Mouse (Mus musculus): Measurements from ENCODE around the gene Gtf3c2. TPM values are rescaled to one million over a fixed set of nuclear protein-coding genes. Genes with fewer than 3 reads are reported as not detected.

The Gtf3c2 gene
- total RNA-seq, 2 experiments from 2014 or later, result 46.9 to 83.7 TPM

DNA sequence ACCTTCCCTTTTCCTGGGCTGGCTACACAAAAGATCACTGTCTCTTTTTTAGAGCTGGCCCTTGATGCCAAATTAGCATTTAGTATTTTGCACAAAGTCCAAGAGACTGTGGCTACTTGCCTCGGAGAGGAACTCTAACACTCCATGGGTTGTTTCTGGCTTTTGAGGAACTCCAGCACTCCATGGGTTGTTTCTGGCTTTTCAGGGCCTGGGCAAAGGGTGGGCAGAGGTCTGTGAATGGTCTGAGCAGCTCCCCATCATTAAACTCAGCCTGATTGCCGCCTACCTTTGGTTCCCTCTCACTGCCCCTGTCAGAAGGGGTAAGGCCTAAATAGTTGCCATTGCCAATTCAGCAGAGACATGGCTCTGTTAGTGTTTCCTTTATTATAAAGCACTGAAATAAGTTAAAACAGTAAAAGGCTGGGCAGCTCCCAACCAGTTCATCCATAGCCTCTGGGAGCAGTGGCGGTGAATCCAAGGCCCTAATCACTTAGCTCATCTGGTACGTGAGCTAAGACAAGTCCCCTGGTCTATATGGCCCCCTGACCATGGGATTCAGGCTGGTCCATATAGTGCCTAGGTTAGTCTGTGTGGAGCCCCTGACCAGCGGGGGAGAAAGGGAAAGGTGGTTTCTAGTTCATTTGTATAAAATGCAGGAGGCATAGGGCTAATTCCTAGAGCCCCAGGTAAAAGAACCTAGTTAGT is 18.8 kb upstream of the Gtf3c2 start:
- ATAC-seq (replicated peaks; ENCODE audit: poor library complexity), result no peak

- no peak for ATAC-seq (replicated peaks; ENCODE audit: poor library complexity)
Measured at GRCm38 (mm10) chr5:31198170-31198569, 18.2 kb upstream of the Gtf3c2 start.

DNA sequence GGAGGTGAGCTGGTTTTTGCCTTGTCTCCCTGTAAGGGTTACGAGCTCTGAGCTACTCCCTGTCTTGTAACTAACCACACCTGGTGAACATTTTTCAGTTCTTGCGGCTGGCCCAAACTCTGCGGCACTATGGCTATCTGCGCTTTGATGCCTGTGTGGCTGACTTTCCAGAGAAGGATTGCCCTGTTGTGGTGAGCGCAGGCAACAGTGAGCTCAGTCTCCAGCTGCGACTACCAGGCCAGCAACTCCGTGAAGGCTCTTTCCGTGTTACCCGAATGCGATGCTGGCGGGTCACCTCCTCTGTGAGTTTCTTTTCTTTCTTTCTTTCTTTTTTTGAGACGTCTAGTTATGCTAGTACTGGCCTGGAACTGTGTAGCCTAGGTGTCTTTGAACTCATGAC is 17.1 kb upstream of the Gtf3c2 start:
- no peak for ATAC-seq (replicated peaks; ENCODE audit: poor library complexity)

DNA sequence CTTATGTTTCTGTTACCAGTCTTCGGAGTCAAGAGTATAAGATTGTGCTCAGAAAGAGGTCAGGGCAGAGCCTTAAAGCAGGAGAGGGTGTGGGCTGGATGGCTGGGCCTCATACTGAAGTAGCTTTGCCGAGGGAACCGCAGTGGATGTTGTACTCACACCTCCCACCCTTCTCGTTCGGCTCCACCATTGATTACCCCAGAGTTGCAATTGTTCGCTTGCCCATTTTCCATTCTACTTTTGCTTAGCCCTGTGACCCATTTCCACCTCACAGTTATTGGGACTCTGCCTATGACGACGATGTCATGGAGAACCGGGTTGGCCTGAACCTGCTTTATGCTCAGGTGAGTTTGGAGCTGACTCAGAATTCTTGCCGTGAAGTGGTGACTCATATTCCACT is 16.3 kb upstream of the Gtf3c2 start:
- ATAC-seq (replicated peaks; ENCODE audit: poor library complexity), result no peak

DNA sequence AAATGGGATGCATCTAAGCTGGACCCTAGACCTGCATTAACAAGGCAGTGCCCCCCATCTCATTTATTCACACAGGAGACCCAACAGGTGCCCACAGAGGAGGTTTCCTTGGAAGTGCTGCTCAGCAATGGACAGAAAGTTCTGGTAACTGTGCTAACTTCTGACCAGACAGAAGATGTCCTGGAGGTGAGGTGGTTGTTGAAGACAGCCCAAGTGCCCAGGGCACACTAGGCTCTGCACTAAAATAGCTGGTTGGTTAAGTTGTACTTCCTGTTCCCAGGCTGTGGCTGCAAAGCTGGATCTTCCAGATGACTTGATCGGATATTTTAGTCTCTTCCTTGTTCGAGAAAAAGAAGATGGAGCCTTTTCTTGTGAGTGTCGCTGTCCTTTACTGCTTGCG is 15.7 kb upstream of the Gtf3c2 start:
- ATAC-seq (replicated peaks; ENCODE audit: poor library complexity), result no peak

DNA sequence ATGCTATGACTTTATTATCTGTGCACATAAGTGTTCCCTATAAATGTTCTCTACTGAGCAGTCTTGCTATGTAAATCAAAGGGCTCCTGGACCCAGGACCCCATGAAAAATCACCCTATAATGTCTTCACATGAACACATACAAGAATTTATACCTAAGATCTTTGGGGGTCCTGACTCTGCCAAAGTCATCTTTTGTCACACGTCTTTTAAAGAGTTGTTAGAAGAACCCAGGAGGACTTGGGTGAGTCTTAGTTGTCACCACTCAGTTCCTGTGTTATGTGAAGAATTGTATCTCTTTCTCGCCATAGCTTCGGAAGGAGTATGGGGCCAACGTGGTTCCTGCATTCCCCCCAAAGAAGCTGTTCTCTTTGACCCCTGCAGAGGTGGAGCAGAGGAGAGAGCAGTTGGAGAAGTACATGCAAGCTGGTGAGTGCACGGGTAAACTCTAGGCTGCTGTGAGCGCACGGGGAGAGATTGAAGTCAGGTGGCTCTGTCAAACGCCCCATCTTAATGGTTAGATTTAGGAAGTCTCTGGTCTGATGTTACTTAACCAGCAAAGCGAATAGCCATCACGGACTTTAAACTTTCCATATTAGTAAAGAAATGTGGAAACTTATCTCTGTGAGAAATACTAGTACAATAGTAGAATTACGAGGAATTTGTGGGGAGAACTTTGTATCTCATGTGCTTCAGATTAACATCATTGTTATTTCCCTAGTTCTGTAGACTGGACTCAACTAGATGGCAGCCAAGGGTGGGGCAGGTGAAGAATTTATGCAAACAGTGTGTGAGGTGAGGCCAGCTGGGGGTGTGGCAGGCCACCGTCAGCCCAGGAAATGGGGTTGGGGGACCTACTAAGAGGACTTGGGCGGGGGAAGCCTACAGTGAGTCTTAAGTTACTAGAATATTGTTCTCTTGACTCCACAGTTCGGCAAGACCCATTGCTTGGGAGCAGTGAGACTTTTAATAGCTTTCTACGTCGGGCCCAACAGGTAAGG is 14.8 kb upstream of the Gtf3c2 start:
- ATAC-seq (replicated peaks; ENCODE audit: poor library complexity), result no peak

GRCm38 (mm10) chr5:31193631-31194281 is 13.8 kb upstream of the Gtf3c2 start:
- ATAC-seq (replicated peaks; ENCODE audit: poor library complexity), result no peak

DNA sequence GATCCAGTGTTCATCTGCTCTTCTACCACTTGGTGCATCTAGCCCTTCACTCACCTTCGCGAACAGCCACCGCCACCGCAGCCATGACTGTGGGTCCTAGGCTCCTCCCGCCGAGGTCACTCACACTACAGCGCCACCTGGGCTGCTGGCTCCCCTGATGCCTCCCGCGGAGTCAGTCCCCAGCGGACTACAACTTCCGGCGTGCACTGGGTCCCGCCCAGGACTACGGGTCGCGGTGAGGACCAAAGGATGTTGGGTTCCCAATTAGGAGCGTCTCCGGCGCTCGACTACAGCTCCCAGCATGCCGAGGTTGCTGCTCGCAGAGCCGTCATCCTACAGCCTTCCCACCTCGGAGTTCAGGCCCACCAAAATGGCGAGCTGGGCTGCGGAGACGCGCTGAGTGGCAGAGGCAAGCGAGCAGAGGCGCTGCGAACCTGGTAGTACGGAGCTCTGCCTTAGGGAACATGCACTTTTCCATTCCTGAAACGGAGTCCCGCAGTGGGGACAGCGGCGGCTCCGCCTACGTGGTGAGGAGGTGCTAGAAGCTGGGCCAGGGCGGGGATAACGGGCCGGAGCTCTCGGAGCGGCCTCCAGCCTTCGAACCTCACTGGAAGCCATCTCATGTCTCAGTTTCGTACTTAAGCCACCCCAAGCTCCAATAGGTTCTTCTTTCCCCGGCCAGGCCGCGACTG is 13.1 kb upstream of the Gtf3c2 start, which contains the start of the genes Snx17 and Eif2b4:
Gene Snx17, plus strand, starts transcription at position 289 of the 692 bp plus-strand sequence.
Gene Eif2b4, minus strand, starts transcription at position 492 of the 692 bp plus-strand sequence.
- ATAC-seq (replicated peaks; ENCODE audit: poor library complexity), result peak; percentile 92

GRCm38 (mm10) chr5:31192045-31192938 is 12.3 kb upstream of the Gtf3c2 start:
- ATAC-seq (replicated peaks; ENCODE audit: poor library complexity), result peak; percentile 30; the same call in 1 of the 2 replicates

- no peak for ATAC-seq (replicated peaks; ENCODE audit: poor library complexity)
Measured at GRCm38 (mm10) chr5:31190201-31190600, 10.3 kb upstream of the Gtf3c2 start.

- peak; percentile 28; the same call in 1 of the 2 replicates for ATAC-seq (replicated peaks; ENCODE audit: poor library complexity)
Measured at GRCm38 (mm10) chr5:31188223-31188840, 8.4 kb upstream of the Gtf3c2 start.

- ATAC-seq (replicated peaks; ENCODE audit: poor library complexity), result peak; percentile 42
Measured at GRCm38 (mm10) chr5:31183678-31184077, 3.7 kb upstream of the Gtf3c2 start.

- no peak for ATAC-seq (replicated peaks; ENCODE audit: poor library complexity)
Measured at GRCm38 (mm10) chr5:31181183-31181770, 1.3 kb upstream of the Gtf3c2 start.

GRCm38 (mm10) chr5:31179301-31179765 is 611 bp downstream of the Gtf3c2 start:
- peak; percentile 45 for ATAC-seq (replicated peaks; ENCODE audit: poor library complexity)

GRCm38 (mm10) chr5:31168630-31169029 is 11.3 kb downstream of the Gtf3c2 start:
- no peak for ATAC-seq (replicated peaks; ENCODE audit: poor library complexity)

DNA sequence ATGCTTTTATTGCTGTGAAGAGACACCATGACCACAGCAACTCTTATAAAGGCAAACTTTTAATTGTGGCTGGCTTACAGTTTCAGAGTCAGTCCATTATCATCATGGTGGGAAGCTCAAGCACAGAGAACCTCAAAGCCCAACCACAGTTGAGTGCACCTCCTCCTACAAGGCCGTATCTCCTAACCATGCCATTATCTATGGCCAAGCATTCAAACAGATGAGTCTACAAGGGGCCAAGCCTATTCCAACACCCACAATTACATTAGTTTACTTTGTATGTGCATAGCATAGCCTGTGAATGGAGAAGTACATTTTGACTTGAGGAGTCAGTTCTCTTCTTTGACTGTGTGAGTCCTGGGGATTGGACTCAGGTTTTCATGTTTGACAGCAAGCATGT is 15.1 kb downstream of the Gtf3c2 start:
- ATAC-seq (replicated peaks; ENCODE audit: poor library complexity), result peak; percentile 68

- no peak for ATAC-seq (replicated peaks; ENCODE audit: poor library complexity)
Measured at GRCm38 (mm10) chr5:31162462-31162861, 17.5 kb downstream of the Gtf3c2 start.

- ATAC-seq (replicated peaks; ENCODE audit: poor library complexity), result peak; percentile 90
Measured at GRCm38 (mm10) chr5:31154152-31154553, 25.8 kb downstream of the Gtf3c2 start, which contains the start of gene Mpv17. Mpv17 (minus strand) TSS chr5:31154251.
